Mouse (Mus musculus) stomach, adult 2 months (tissue): ENCODE results near the gene Xrcc3. TPM values are rescaled to one million over a fixed set of nuclear protein-coding genes. Genes with fewer than 3 reads are reported as not detected.

Experiments used
- polyA plus RNA-seq: library from polyadenylated mRNA; depleted of rRNA; stranded (reverse); fragments of >200 nt; gene quantifications from 2 replicates; pipeline ENCODE4 v1.2.3, GENCODE M21; 2012; rRNA removed

Xrcc3 gene
- polyA plus RNA-seq = 2.9 and 3.3 TPM in 2 replicates

GRCm38 (mm10) chr12:111813766-111814617, at the start of gene Xrcc3, which contains the start of gene Zfyve21:
Xrcc3 (minus strand) TSS chr12:111813873.
Zfyve21 (plus strand) TSS chr12:111814170.

GRCm38 (mm10) chr12:111758381-111759175, 55.1 kb downstream of the Xrcc3 start, which contains the start of gene Klc1:
Klc1 (plus strand) TSS chr12:111758849.

Other genes starting within 250 kb of the Xrcc3 start
- gene Mark3, start 239.3 kb downstream of the Xrcc3 start, polyA plus RNA-seq = 10.6 and 12.1 TPM in 2 replicates
- gene Ckb, start 141.5 kb downstream of the Xrcc3 start, polyA plus RNA-seq = 778 and 1,172 TPM in 2 replicates
- gene Trmt61a, start 135.8 kb downstream of the Xrcc3 start, polyA plus RNA-seq = 26.5 and 29.4 TPM in 2 replicates
- gene Bag5, start 100.6 kb downstream of the Xrcc3 start, polyA plus RNA-seq = 1.9 and 3.1 TPM in 2 replicates
- 33.7 and 36.3 TPM in 2 replicates for gene Apopt1, start 100.6 kb downstream of the Xrcc3 start, polyA plus RNA-seq
- gene Klc1, start 55.0 kb downstream of the Xrcc3 start, polyA plus RNA-seq = 31.1 and 42.6 TPM in 2 replicates
- gene Zfyve21, start 297 bp upstream of the Xrcc3 start, polyA plus RNA-seq = 16.7 and 17.7 TPM in 2 replicates
- 10.0 and 10.8 TPM in 2 replicates for gene Ppp1r13b, start 94.2 kb upstream of the Xrcc3 start, polyA plus RNA-seq
- 3.6 and 4.0 TPM in 2 replicates for gene Atp5mpl, start 153.1 kb upstream of the Xrcc3 start, polyA plus RNA-seq
- gene Tdrd9, start 157.7 kb upstream of the Xrcc3 start, polyA plus RNA-seq = 0.03 TPM in 1 of 2 replicates, not detected in the other
- gene Rd3l, start 167.4 kb upstream of the Xrcc3 start, polyA plus RNA-seq = 0.22 TPM in 1 of 2 replicates, not detected in the other